Comparison of ENCODE assay signal across 7 mouse cellular contexts in the genomic region with DNA sequence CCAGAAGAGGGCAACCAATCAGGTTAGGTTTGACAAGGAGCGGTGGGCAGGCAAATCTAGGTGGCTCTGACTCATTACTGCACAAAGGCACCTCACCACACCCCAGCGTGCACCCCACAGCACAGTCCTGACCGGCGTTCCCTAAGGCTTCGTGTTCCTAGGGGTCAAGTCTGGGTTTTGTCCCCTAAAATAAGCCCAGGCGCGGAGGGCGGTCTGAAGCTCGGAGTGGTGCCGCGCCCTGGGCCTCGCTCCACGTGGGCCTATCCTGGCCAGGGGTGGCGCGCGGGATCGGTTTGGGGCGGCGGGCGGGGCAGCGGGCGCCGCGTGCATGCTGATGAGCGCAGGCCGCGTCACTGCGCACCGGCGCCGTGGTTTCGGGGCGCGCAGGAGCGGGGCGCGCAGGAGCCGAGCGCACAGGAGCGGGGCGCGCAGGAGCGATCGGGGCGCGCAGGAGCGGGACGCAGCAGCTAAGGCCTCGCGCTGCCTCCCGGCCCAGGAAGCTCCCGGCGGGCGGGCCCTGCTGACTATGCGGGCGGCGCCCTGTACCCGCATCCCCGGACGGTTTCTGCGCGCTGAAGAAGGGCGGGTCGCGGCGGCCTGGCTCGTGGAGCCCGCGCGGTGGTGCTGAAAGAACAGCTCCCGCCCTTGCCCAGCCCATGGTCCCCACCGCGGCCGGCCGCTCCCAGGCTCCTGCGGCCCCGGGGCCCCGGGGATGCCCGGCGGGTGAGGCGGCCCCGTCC. TPM values are rescaled to one million over a fixed set of nuclear protein-coding genes. Genes with fewer than 3 reads are reported as not detected.
DNase-seq lines count a peak whose midpoint lies in the region; ATAC-seq lines count a peak whose summit lies in the region.

A gene (plus strand): TSS at position 405 of the 740 bp plus-strand sequence.

- H3K9me3 ChIP-seq in limb, embryonic 10.5 days (replicated peaks) = no peaks in the 10 kb centered on the region
- no peaks in the 10 kb centered on the region for H3K9me3 ChIP-seq in midbrain, embryonic 13.5 days
- no peaks in the 10 kb centered on the region for H3K9me3 ChIP-seq in stomach, embryonic 16.5 days (replicated peaks; ENCODE audit: control insufficient read depth, low read length)

- H3K36me3 ChIP-seq in limb, embryonic 10.5 days = no peaks in the 10 kb centered on the region
- no peaks in the 10 kb centered on the region for H3K36me3 ChIP-seq in midbrain, embryonic 13.5 days
- no peaks in the 10 kb centered on the region for H3K36me3 ChIP-seq in stomach, embryonic 16.5 days (ENCODE audit: control insufficient read depth, insufficient read depth, low read length)

- DNase-seq in adrenal gland, postnatal 4 days (ENCODE audit: low spot score in 2 of 2) = peak; percentile 44 to 60
- peak; percentile 79 for DNase-seq in embryo, embryonic 10.5 days (ENCODE audit: low spot score)
- DNase-seq in kidney, adult 18-20 months = peak; percentile 53
- peak; percentile 92 for DNase-seq in limb, embryonic 10.5 days (ENCODE audit: low spot score)

- under 1% methylated on average over 79 of the region's 82 CpGs for WGBS in limb, embryonic 10.5 days
- under 1% methylated on average over 77 of the region's 82 CpGs for WGBS in midbrain, embryonic 13.5 days
- WGBS in stomach, embryonic 16.5 days = under 1% methylated on average over 82 of the region's 82 CpGs

- peaks cover 12% of the 10 kb centered on the region for H3K4me1 ChIP-seq in limb, embryonic 10.5 days
- H3K4me1 ChIP-seq in midbrain, embryonic 13.5 days (replicated peaks) = peaks cover 30% of the 10 kb centered on the region
- 0 out of 2 replicates have a peak, but pooled peaks cover 2% of the 10 kb centered on the region for H3K4me1 ChIP-seq in stomach, embryonic 16.5 days (ENCODE audit: control insufficient read depth, insufficient read depth, low read length)

- H3K27me3 ChIP-seq in limb, embryonic 10.5 days (ENCODE audit: low read depth, poor library complexity, severe bottlenecking) = peaks cover 82% of the 10 kb centered on the region
- peaks cover 59% of the 10 kb centered on the region for H3K27me3 ChIP-seq in midbrain, embryonic 13.5 days
- peaks cover 36% of the 10 kb centered on the region for H3K27me3 ChIP-seq in stomach, embryonic 16.5 days (ENCODE audit: control insufficient read depth, insufficient read depth, low read length)

- peak within 1 kb of the TSS; percentile 65 for H3K4me2 ChIP-seq in midbrain, embryonic 13.5 days (replicated peaks)
- peak within 1 kb of the TSS; percentile 54 for H3K4me2 ChIP-seq in stomach, embryonic 16.5 days (ENCODE audit: low read depth, low read length)

- no peak within 1 kb of the TSS for H3K27ac ChIP-seq in limb, embryonic 10.5 days
- peak within 1 kb of the TSS; percentile 61 for H3K27ac ChIP-seq in midbrain, embryonic 13.5 days
- no peak within 1 kb of the TSS for H3K27ac ChIP-seq in stomach, embryonic 16.5 days (ENCODE audit: low read length)

- H3K9ac ChIP-seq in midbrain, embryonic 13.5 days (replicated peaks) = peak within 1 kb of the TSS; percentile 73
- no peak within 1 kb of the TSS for H3K9ac ChIP-seq in stomach, embryonic 16.5 days (ENCODE audit: low read length)

- H3K4me3 ChIP-seq in limb, embryonic 10.5 days = peak within 1 kb of the TSS; percentile 55
- peak within 1 kb of the TSS; percentile 53 for H3K4me3 ChIP-seq in midbrain, embryonic 13.5 days (replicated peaks)
- peak within 1 kb of the TSS; percentile 41 for H3K4me3 ChIP-seq in stomach, embryonic 16.5 days (replicated peaks; ENCODE audit: low read length)

- peak; percentile 93 for ATAC-seq in granulocyte monocyte progenitor cell, adult 5-6 weeks (replicated peaks; ENCODE audit: poor library complexity, severe bottlenecking)
- peak; percentile 87 for ATAC-seq in midbrain, embryonic 13.5 days
- ATAC-seq in stomach, embryonic 16.5 days (ENCODE audit: insufficient read depth, low FRiP score) = peak; percentile 79; the same call in 1 of the 2 replicates

RNA-seq across cellular contexts. Expression of the gene that starts here (rescaled TPM):
- under 1 TPM; 0.76 to 0.85 TPM for total RNA-seq in adrenal gland, postnatal 4 days (2021)
- not detected in 2 replicates for total RNA-seq in granulocyte monocyte progenitor cell, adult 5-6 weeks (2014; fragmentation: Nextera tagmentation)
- total RNA-seq in granulocyte monocyte progenitor cell, adult 5-6 weeks (2017) = 0.43 TPM in 1 of 2 replicates, not detected in the other
- polyA plus RNA-seq in limb, embryonic 10.5 days (2016; fragmentation: Nextera tagmentation; extraction: Ambion mirVana) = not detected in 2 replicates
- polyA plus RNA-seq in midbrain, embryonic 13.5 days (2015; fragmentation: Nextera tagmentation; extraction: Ambion mirVana) = 13.7 and 14.1 TPM in 2 replicates
- 0.41 and 0.59 TPM in 2 replicates for polyA plus RNA-seq in stomach, embryonic 16.5 days (2015; fragmentation: Nextera tagmentation; extraction: Ambion mirVana)

Comparison
In these comparisons a context has a peak if more than half of its experiments do, and no peak if none do; other contexts are left out.
1. Peak in DNase-seq in adrenal gland, postnatal 4 days; RNA of the gene not detected or under 1 TPM.
2. Peak in ATAC-seq in granulocyte monocyte progenitor cell, adult 5-6 weeks; RNA of the gene not detected or under 1 TPM.
3. Peak in DNase-seq and H3K4me3 ChIP-seq in limb, embryonic 10.5 days; RNA of the gene not detected or under 1 TPM.
4. Peak in ATAC-seq, H3K4me3 ChIP-seq and H3K4me2 ChIP-seq in stomach, embryonic 16.5 days; RNA of the gene not detected or under 1 TPM.